Mouse (Mus musculus) liver, embryonic 14.5 days (tissue): ENCODE data around the gene Nme6.

ENCODE experiments used
- CTCF ChIP-seq: IDR thresholded peaks from 2 replicates; pipeline ENCODE4 v1.5.1; 2016; ENCODE audit warnings: antibody characterized with exemption, low read depth, control low read depth
- EP300 ChIP-seq: IDR thresholded peaks from 2 replicates; pipeline ENCODE4 v1.6.1; 2016; ENCODE audit warnings: antibody characterized with exemption, low read depth

DNA sequence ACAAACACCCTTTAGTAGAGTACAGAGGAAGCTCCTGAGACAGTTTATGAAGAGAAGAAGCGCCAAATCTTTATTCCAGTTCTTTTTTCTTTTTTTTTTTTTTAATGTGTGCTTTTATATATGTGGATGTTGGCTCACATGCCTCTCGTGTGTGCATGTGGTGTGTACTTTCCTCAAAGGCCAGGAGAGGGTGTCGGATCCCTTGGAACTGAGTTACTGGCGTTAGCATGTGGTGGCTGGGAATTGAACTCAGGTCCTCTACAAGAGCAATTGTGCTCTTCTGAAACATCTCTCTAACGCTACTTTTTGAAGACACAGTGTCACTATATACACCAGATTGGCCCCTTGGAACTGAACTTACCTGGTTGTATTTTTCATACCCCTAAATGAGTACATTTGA lies 45.1 kb downstream of the Nme6 start:
- TF ChIP-seq CTCF = peak; percentile 39; the same call in 1 of the 2 replicates
- no peak for TF ChIP-seq EP300
